Mouse (Mus musculus) erythroblast, embryonic 14.5 days (primary cell): Measurements from ENCODE around the gene Thbs4.

Source experiments
- GATA1 ChIP-seq: IDR thresholded peaks from 2 replicates; pipeline ENCODE4 v1.6.1; 2012; ENCODE audit warnings: low read length, inconsistent platforms, mixed read lengths
- TAL1 ChIP-seq: IDR thresholded peaks from 3 replicates; pipeline ENCODE4 v1.6.1; 2012; ENCODE audit warnings: low read length, inconsistent platforms, mixed read lengths

- TF ChIP-seq GATA1 (no peak), TAL1 (no peak)
These were observed 76.6 kb downstream of the Thbs4 start for GRCm38 (mm10) chr13:92717851-92718665.
